Mouse (Mus musculus) heart, adult 18-20 months (tissue): ENCODE results near the gene 4931406P16Rik. TPM values are rescaled to one million over a fixed set of nuclear protein-coding genes. Genes with fewer than 3 reads are reported as not detected.
A peak's percentile ranks its signal among the peaks of the same experiment; 100 is the strongest.
"Not testable (repeated sequence)": the region's sequence is repeated elsewhere in the genome, so short reads cannot be mapped to it uniquely, and the experiment has no call there.

Source experiments
- DNase-seq, 2 experiments: peaks; one replicate each; pipeline ENCODE4 v3.0.0; 2021 to 2022; ENCODE audit warnings: mixed read lengths in 1 of 2
- long read RNA-seq, 2 experiments: library from polyadenylated mRNA; stranded (forward); transcript quantifications; one replicate each; pipeline ENCODE4 v2.0.0; 2021
- total RNA-seq, 2 experiments: library from RNA; stranded (reverse); gene quantifications; 2 replicates each; pipeline ENCODE4 v1.2.3; 2021

4931406P16Rik gene
- total RNA-seq = 10 to 100 TPM; 34.8 to 41.3 TPM
- long read RNA-seq, experiment 1, full-length matches to known transcripts = 4 of 13 reads
- long read RNA-seq, experiment 1, partial matches to known transcripts = 5 of 13 reads
- long read RNA-seq, experiment 1, other reads (novel, unspliced or antisense) = 4 of 13 reads
- long read RNA-seq, experiment 2, partial matches to known transcripts = 4 of 8 reads
- long read RNA-seq, experiment 2, other reads (novel, unspliced or antisense) = 4 of 8 reads

GRCm38 (mm10) chr7:34313443-34313875 is at the start of gene 4931406P16Rik:
Gene 4931406P16Rik (minus strand): TSS chr7:34313551.
- DNase-seq = peak; percentile 89 to 92

DNA sequence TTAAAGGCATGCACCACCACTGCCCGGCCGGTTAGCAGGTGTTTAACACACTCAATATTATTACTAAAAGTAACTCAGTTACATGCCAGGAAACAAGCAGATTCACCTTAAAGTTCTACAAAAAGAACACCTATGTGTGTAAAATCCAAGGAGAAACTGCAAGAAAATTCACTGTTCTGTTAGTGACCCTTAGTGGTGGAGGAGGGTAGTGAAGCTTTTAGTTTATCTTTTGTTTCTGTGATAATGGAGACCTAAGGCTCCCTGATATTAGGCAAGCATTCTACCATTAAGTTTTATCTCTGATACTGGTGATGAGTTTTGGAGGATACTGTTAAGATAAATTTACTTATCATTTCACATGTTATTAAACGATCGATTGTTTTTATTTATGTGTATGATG is 42.3 kb upstream of the 4931406P16Rik start:
- peak; percentile 16 to 42 for DNase-seq

DNA sequence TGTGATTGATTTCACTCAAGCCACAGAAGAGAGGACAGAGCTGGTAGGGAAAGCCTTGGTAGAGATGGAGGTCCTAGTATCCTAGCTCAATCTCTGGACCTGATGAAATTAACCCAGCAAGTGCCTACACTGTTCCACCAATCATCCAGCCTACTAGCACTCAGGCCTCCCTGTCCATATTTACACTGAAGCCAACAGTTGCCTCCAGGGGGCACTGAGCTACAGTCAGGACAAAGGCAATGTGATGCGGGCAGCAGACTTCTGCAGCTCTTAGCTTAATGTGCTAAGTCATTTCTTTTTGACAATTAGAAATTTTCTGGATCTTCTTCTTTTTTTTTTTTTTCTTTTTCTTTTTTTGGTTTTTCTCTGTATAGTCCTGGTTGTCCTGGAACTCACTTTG is 38.6 kb upstream of the 4931406P16Rik start:
- no peak for DNase-seq

GRCm38 (mm10) chr7:34350166-34350565 is 36.8 kb upstream of the 4931406P16Rik start:
- DNase-seq = no peak

DNA sequence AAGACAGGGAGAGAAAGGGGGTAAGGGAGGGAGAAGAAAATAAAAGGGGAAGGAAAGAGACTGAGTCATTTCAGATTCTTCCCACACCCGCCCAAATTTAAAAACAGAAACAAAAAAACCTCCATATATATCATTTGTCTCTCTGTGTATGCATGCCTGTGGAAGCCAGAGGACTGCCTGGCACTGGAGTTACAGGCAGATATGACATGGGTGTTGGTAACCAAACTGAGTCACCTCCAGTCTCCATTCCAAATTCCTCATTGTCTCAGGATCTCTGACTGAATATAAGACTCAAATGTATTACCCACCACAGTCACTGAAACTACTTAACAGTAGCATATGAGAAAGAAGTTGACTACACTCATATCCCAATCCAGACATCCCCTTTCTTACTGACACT is 34.7 kb upstream of the 4931406P16Rik start:
- DNase-seq = no peak

- no peak for DNase-seq
Observed at GRCm38 (mm10) chr7:34347041-34347440, 33.7 kb upstream of the 4931406P16Rik start.

- no peak for DNase-seq
Observed at GRCm38 (mm10) chr7:34346505-34346904, 33.2 kb upstream of the 4931406P16Rik start.

GRCm38 (mm10) chr7:34342040-34342793 is 28.9 kb upstream of the 4931406P16Rik start:
- DNase-seq = no peak

DNA sequence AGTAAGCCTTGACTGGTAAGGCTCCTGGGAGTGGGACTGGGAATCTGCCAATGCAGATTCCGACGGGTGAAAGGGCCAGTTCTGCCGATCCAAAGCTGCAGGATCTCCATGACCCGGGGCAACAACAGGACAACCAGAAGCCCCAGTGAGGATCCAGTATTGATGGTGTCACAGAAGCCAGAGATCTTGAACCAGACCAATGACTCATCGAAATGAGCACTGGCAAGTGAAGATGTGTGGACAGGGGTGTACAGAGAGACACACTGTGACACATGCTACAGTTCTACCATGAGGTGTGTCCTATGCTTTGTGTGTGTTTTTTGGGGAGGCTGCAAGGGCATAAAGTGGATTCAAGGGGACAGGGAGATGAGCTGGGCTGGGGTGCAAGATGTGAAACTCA is 27.5 kb upstream of the 4931406P16Rik start:
- no peak for DNase-seq

DNA sequence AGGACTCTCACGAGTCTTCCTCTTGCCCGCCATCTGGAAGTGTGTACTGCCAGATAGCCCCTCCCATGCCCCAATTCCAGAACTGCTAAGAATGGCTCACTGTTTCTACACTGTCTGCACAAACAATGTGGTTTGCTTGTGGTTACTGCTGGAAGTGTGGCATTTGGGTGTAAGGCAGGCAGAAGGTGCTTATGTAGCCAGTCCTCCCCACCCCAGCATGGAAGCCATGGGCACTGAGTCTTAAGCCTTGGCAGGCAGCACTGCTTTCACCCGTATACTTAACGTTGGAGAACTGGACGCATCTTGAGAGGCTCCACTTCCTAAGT is 25.8 kb upstream of the 4931406P16Rik start:
- no peak for DNase-seq

DNA sequence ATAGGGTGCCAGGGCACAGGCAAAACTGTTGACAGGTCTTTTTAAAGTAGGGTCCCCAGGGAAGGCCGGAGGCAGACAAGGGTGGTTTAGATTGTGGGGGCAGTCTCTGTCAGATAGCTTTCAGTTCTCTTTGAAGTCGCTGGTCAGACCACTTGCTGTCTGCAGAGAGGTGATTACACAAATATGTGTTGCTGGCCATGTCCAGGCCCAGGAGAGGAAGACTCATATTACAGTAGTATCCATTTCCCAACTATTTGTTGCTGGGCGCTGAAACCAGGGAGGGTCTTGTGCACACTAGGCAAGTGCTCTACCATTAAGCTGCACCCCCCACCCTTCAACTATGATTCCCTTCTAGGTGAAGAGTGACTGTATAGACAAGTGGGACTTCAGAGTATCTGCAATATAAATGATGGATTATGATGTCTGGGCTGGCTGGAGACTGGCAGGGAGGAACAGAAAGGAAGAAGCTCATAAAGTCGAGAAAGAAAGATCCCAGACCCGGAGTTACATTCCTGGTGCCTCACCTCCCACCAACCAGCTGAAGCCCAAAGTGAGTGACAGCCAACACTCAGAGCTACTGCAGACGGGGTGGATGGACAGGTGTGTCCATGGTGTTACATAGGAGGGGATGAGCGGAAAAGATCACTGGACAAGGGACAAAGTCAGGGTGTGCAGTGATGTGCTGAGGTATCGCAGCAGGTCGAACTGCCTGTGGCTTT is 25.3 kb upstream of the 4931406P16Rik start:
- no peak for DNase-seq

- no peak for DNase-seq
Observed at GRCm38 (mm10) chr7:34337268-34337667, 23.9 kb upstream of the 4931406P16Rik start.

- not testable (repeated sequence) for DNase-seq
Observed at GRCm38 (mm10) chr7:34336545-34336944, 23.2 kb upstream of the 4931406P16Rik start.

DNA sequence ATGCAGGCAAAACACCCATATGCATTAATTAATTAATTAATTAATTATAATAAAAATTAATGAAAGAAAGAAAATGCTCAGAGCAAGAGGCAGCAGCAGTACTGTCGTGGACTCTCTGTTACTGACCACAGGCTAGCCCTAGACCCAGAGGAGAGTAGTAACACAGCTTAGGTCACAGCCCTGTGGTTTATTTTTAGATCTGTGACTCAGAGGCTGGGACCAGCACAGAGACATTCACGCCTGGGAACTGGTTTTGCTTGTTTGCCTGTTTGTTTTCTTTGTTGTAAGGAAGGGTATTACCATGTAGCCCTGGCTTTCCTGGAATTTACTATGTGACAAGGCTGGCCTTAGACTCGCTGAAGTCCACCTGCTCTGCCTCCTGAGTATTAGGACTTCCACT is 14.1 kb upstream of the 4931406P16Rik start:
- DNase-seq = no peak

- DNase-seq = no peak
Observed at GRCm38 (mm10) chr7:34324857-34325256, 11.5 kb upstream of the 4931406P16Rik start.

DNA sequence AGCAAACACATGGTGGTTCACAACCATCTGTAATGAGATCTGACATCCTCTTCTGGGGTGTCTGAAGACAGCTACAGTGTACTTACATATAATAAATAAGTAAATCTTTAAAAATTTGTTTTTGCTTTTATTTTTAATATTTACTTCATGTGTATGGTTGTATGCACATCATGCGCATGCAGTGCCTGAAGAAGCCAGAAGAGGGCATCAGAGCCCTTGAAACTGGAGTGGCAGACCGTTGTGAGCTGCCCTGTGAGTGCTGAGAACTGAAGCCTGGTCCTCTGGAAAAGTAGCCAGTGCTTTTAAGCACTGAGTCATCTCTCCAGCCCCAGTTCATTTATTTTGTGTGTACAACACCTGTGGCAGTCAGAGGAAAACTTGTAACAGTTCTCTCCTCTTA is 10.7 kb upstream of the 4931406P16Rik start:
- no peak for DNase-seq

GRCm38 (mm10) chr7:34323351-34323750 is 10.0 kb upstream of the 4931406P16Rik start:
- peak; percentile 65 to 79 for DNase-seq

GRCm38 (mm10) chr7:34321958-34322357 is 8.6 kb upstream of the 4931406P16Rik start:
- no peak for DNase-seq

GRCm38 (mm10) chr7:34321119-34321518 is 7.8 kb upstream of the 4931406P16Rik start:
- DNase-seq = no peak

DNA sequence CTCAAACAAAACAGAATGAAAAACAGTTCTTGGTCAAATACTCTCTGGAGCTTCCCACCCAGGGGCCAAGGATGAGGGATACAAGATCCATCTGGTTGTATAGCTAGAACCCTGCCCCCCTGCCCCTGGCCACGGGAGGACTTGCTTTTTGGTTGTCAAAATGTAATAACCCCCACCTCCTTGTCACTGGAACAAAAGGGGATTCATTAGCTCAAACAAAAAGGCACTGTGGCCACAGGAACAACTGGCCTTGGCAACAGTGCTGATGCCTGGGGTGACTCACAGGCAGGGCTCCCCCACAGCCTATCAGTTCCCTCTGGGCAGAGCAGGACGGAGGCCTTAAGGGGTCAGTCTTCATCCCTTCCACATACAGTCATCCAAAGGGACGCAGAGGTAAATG is 6.6 kb upstream of the 4931406P16Rik start:
- DNase-seq = peak; percentile 60 to 67

DNA sequence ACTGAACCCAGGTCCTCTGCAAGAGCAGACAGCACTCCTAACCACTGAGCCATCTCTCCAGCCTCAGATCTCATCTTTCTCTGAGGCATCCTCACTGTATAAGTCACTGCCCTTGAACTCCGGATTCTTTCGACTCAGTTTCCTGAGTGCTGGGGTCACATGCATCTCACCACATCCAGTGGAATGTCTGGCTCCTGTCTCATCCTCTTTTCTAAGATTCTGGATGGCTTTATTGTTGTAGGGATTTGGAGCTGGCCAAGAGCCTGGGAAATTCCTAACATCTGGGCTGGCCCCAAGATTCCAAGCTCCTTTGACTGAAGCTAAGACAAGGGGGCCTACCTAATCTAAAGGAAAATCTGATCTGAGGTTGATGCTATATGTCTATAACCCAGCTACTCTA is 5.8 kb upstream of the 4931406P16Rik start:
- DNase-seq = peak; percentile 55 to 64

DNA sequence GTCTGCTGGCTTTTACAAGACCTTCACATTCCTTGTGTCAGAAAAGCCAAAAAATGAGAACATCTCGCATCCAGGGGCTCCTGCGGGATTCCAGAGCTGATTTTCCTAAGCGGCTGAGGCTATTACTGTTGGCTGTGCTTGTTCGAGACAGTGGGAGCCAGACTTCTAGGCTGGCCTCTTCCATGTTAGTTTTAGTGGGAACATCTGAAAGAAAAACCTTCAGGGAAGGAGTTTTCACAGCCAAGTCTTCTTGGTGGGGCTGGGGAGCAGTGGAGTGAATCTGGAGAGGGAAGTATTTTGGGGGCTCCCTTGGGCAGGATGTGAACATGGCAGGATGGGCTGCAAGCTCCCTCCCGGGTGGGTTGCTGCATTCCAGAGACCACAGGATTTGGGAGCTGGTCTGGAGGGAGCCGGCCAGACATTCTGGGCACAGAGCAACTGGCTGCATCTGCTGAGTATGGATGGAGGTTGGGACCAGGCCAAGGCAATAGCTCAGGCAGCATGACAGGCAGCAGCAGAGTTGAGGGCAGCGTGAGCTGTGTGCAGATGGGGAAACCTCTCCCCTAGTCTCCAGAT is 4.6 kb upstream of the 4931406P16Rik start:
- peak; percentile 66 to 78 for DNase-seq
